Mouse (Mus musculus): Measurements from ENCODE around the gene Nwd1.

- no peak for TF ChIP-seq CTCF (IDR thresholded peaks at IDR 0.05; ENCODE audit: borderline replicate concordance, control insufficient read depth, extremely low read depth, insufficient read depth, low read length, poor library complexity)
- no peak for TF ChIP-seq POLR2A (IDR thresholded peaks at IDR 0.05; ENCODE audit: control insufficient read depth, extremely low read depth, insufficient read depth, low read length, poor library complexity)
Measured at GRCm38 (mm10) chr8:72698349-72698926, 51.9 kb downstream of the Nwd1 start.

All from thymus, adult 2 months (tissue).